Comparison of ENCODE assay signal across 8 mouse cellular contexts in the genomic region with DNA sequence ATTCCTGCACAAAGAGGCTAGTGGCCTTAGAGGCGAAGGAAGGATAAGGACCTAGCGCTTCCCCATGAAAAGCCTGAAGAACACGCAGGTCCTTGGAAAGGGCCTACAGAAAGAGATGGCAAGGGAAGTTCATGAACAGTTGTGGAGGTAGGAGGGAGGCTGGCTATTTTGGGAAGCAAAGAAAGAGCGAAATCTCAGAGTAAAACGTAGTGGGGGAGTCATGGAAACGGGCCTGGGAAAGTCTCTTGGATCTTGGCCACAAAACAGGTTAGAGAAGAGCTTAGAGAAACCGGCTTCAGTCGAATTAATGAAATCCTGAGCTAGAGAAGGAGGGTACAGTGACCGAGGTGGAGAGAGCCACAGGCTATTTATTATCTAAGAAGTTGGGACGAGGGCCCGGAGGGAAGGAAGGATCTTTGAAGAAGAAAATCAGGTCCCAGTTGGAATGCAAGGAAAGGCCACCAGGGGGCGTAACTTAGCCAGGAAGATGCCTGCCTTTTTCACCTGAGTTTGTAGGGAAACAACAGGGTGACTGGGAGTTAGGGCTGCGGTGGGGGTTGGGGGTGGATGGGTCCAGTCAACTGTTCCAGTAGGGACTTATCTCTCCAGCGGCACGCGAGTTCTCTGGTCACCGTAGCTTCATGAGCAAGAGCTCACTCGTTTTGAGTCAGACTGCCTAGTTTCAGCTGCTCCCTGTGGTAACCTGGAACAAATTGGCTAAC. TPM values are rescaled to one million over a fixed set of nuclear protein-coding genes. Genes with fewer than 3 reads are reported as not detected.
DNase-seq lines count a peak whose midpoint lies in the region; ATAC-seq and TF ChIP-seq lines count a peak whose summit lies in the region.

No protein-coding gene starts in this region.

- 28% methylated on average over 18 of the region's 18 CpGs for WGBS in forebrain, embryonic 16.5 days
- WGBS in lung, postnatal 0 days = 23% methylated on average over 18 of the region's 18 CpGs

- H3K9ac ChIP-seq in MEL (ENCODE audit: control insufficient read depth, low read depth, low read length, poor library complexity, severe bottlenecking) = peak overlapping the region; percentile 53
- H3K9ac ChIP-seq in forebrain, embryonic 16.5 days (replicated peaks; ENCODE audit: low read depth, low read length) = peak overlapping the region; percentile 50
- no peak overlapping the region for H3K9ac ChIP-seq in lung, postnatal 0 days (replicated peaks; ENCODE audit: low read depth)

- peak; percentile 87 for DNase-seq in MEL (ENCODE audit: low read depth, low spot score)
- peak; percentile 81 for DNase-seq in cerebellum, adult 11-12 months
- DNase-seq in heart, postnatal 36 days = peak; percentile 78 to 87
- peak; percentile 69 for DNase-seq in layer of hippocampus, adult 9-10 months (ENCODE audit: low spot score)
- DNase-seq in lung, postnatal 0 days (ENCODE audit: low spot score) = peak; percentile 86
- peak; percentile 83 for DNase-seq in right cerebral cortex, adult 18-20 months
- DNase-seq in urinary bladder, postnatal 14 days (ENCODE audit: low spot score) = peak; percentile 86

- TF ChIP-seq POLR2A in MEL (IDR thresholded peaks at IDR 0.05; ENCODE audit: control insufficient read depth in 1 of 2, insufficient read depth in 1 of 2, low read depth in 1 of 2, low read length in 2 of 2, poor library complexity in 1 of 2) = no peak

- H3K36me3 ChIP-seq in MEL (ENCODE audit: control insufficient read depth in 1 of 2, insufficient read depth in 2 of 2, low read length in 2 of 2) = peaks cover 0 to 8% of the 10 kb centered on the region in 2 experiments; a peak in 2 of 4 replicates
- no peaks in the 10 kb centered on the region for H3K36me3 ChIP-seq in forebrain, embryonic 16.5 days (ENCODE audit: control insufficient read depth, insufficient read depth)
- no peaks in the 10 kb centered on the region for H3K36me3 ChIP-seq in lung, postnatal 0 days (ENCODE audit: insufficient read depth, low read length)

- peak; percentile 90 for TF ChIP-seq RAD21 in MEL (IDR thresholded peaks at IDR 0.05; ENCODE audit: low read depth, low read length)

- no peak for TF ChIP-seq EP300 in MEL (IDR thresholded peaks at IDR 0.05; ENCODE audit: low read depth in 1 of 2, low read length in 2 of 2)
- TF ChIP-seq EP300 in lung, postnatal 0 days (IDR thresholded peaks at IDR 0.05) = no peak

- ATAC-seq in forebrain, embryonic 16.5 days = no peak
- no peak for ATAC-seq in lung, postnatal 0 days

- intact Hi-C loops in heart, postnatal 36 days (cut with DNase I) = loop anchor here (2.0 to 5.0 kb wide), 6 partner anchors 76 to 491 kb away; partner anchors contain the start of gene Adsl

- H3K27ac ChIP-seq in MEL (ENCODE audit: control insufficient read depth, low read depth, low read length) = peak overlapping the region; percentile 52
- no peak overlapping the region for H3K27ac ChIP-seq in forebrain, embryonic 16.5 days (ENCODE audit: low read length)
- 0 out of 2 replicates have a peak overlapping the region, but pooled peaks have one; percentile 28 for H3K27ac ChIP-seq in lung, postnatal 0 days (ENCODE audit: low read length)

- H3K9me3 ChIP-seq in MEL (replicated peaks; ENCODE audit: insufficient read depth, low read length) = no peaks in the 10 kb centered on the region
- H3K9me3 ChIP-seq in forebrain, embryonic 16.5 days (ENCODE audit: control insufficient read depth, low read length) = no peaks in the 10 kb centered on the region
- no peaks in the 10 kb centered on the region for H3K9me3 ChIP-seq in lung, postnatal 0 days (ENCODE audit: low read length)

- peak; percentile 85 to 95 (median 88) for TF ChIP-seq CTCF in MEL (IDR thresholded peaks at IDR 0.05 in 2 of 3, conservative IDR thresholded peaks at IDR 0.05 in 1 of 3; ENCODE audit: control insufficient read depth in 1 of 3, insufficient read depth in 1 of 3, low read depth in 2 of 3, low read length in 3 of 3, poor library complexity in 1 of 3, severe bottlenecking in 1 of 3)
- TF ChIP-seq CTCF in lung, postnatal 0 days (IDR thresholded peaks at IDR 0.05) = peak; percentile 89

- H3K4me1 ChIP-seq in MEL (ENCODE audit: control insufficient read depth in 1 of 2, insufficient read depth in 2 of 2, low read length in 2 of 2) = peaks cover 0 to 7% of the 10 kb centered on the region in 2 experiments; a peak in 2 of 4 replicates
- H3K4me1 ChIP-seq in forebrain, embryonic 16.5 days (replicated peaks; ENCODE audit: control insufficient read depth, insufficient read depth, low read length) = peaks cover 25% of the 10 kb centered on the region
- peaks cover 5% of the 10 kb centered on the region; the same call in 1 of the 2 replicates for H3K4me1 ChIP-seq in lung, postnatal 0 days (ENCODE audit: insufficient read depth, low read depth, low read length)

- no peaks in the 10 kb centered on the region for H3K27me3 ChIP-seq in MEL (ENCODE audit: control insufficient read depth in 1 of 2, insufficient read depth in 2 of 2, low read length in 2 of 2)
- no peaks in the 10 kb centered on the region for H3K27me3 ChIP-seq in forebrain, embryonic 16.5 days (replicated peaks; ENCODE audit: control insufficient read depth, insufficient read depth, low read length)
- H3K27me3 ChIP-seq in lung, postnatal 0 days (replicated peaks; ENCODE audit: insufficient read depth, low read length) = no peaks in the 10 kb centered on the region

- peak overlapping the region; percentile 54 to 68 for H3K4me3 ChIP-seq in MEL (ENCODE audit: control insufficient read depth in 1 of 2, insufficient read depth in 1 of 2, low read depth in 2 of 2, low read length in 2 of 2)
- peak overlapping the region; percentile 36 for H3K4me3 ChIP-seq in forebrain, embryonic 16.5 days (replicated peaks; ENCODE audit: low read length)
- 0 out of 2 replicates have a peak overlapping the region, but pooled peaks have one; percentile 16 for H3K4me3 ChIP-seq in lung, postnatal 0 days (ENCODE audit: low read depth, low read length)

- H3K79me2 ChIP-seq in MEL (ENCODE audit: control insufficient read depth, insufficient read depth, low read length, poor library complexity) = no peaks in the 10 kb centered on the region; the same call in 1 of the 2 replicates

- peak overlapping the region; percentile 58 for H3K4me2 ChIP-seq in forebrain, embryonic 16.5 days (ENCODE audit: low read length)
- peak overlapping the region; percentile 54 for H3K4me2 ChIP-seq in lung, postnatal 0 days (replicated peaks; ENCODE audit: low read depth, low read length)

TF ChIP-seq in MEL, 35 proteins besides CTCF, POLR2A, EP300 and RAD21:
- TF ChIP-seq ZC3H11A (IDR thresholded peaks at IDR 0.05; ENCODE audit: low read depth, low read length) (peak; percentile 96), E2F4 (IDR thresholded peaks at IDR 0.05; ENCODE audit: borderline replicate concordance, low read depth, low read length) (no peak), KAT2A (conservative IDR thresholded peaks at IDR 0.05; ENCODE audit: low read depth, low read length) (no peak), SIN3A (IDR thresholded peaks at IDR 0.05; ENCODE audit: low read length) (0 out of 2 replicates have a peak, but pooled peaks have one; percentile 53), SMC3 (IDR thresholded peaks at IDR 0.05; ENCODE audit: low read depth, low read length) (peak; percentile 98), NELFE (IDR thresholded peaks at IDR 0.05; ENCODE audit: low read depth, low read length) (no peak), BHLHE40 (IDR thresholded peaks at IDR 0.05; ENCODE audit: borderline replicate concordance, low read depth, low read length) (peak; percentile 59; the same call in 1 of the 2 replicates), JUND (IDR thresholded peaks at IDR 0.05; ENCODE audit: low read depth, low read length) (no peak), USF1 (IDR thresholded peaks at IDR 0.05; ENCODE audit: low read depth, low read length) (no peak), ZNF384 (IDR thresholded peaks at IDR 0.05; ENCODE audit: low read depth, low read length) (0 out of 2 replicates have a peak, but pooled peaks have one; percentile 4), CHD1 (IDR thresholded peaks at IDR 0.05; ENCODE audit: low read depth, low read length) (no peak), POLR2AphosphoS5 (IDR thresholded peaks at IDR 0.05; ENCODE audit: borderline replicate concordance, low read depth, low read length) (no peak), RCOR1 (IDR thresholded peaks at IDR 0.05; ENCODE audit: low read depth, low read length) (no peak), MXI1 (IDR thresholded peaks at IDR 0.05; ENCODE audit: low read depth, low read length) (no peak; the same call in 1 of the 2 replicates), GABPA (IDR thresholded peaks at IDR 0.05; ENCODE audit: low read depth, low read length) (no peak)
TF ChIP-seq in MEL: peak in this region for 5.

RNA-seq across cellular contexts. Expression of gene Tnrc6b, which starts 5.1 kb away (rescaled TPM):
- 8.0 and 8.2 TPM in 2 replicates for total RNA-seq in MEL (2012; rRNA removed)
- polyA plus RNA-seq in MEL (2012; ENCODE audit: insufficient read depth in 1 of 2, insufficient read length in 2 of 2, low read depth in 1 of 2, low replicate concordance in 2 of 2, missing spikeins in 1 of 2) = 10 to 100 TPM in 1 of 2 experiments, 1 to 10 TPM in 1; 7.8 to 13.9 TPM
- polyA plus RNA-seq in forebrain, embryonic 16.5 days (2015; fragmentation: Nextera tagmentation; extraction: Ambion mirVana) = 30.2 and 41.6 TPM in 2 replicates
- total RNA-seq in heart, postnatal 36 days (2021) = 10 to 100 TPM; 42.3 to 53.3 TPM
- polyA plus RNA-seq in lung, postnatal 0 days (2015; fragmentation: Nextera tagmentation; extraction: Ambion mirVana) = 10.1 and 11.7 TPM in 2 replicates

RNA-seq across cellular contexts. Expression of gene Fam83f, which starts 34.3 kb away (rescaled TPM):
- total RNA-seq in MEL (2012; rRNA removed) = not detected in 2 replicates
- not detected for polyA plus RNA-seq in MEL (2012; ENCODE audit: insufficient read depth in 1 of 2, insufficient read length in 2 of 2, low read depth in 1 of 2, low replicate concordance in 2 of 2, missing spikeins in 1 of 2)
- 0.12 TPM in 1 of 2 replicates, not detected in the other for polyA plus RNA-seq in forebrain, embryonic 16.5 days (2015; fragmentation: Nextera tagmentation; extraction: Ambion mirVana)
- under 1 TPM in 1 of 2 experiments, not detected in 1; 0.17 TPM for total RNA-seq in heart, postnatal 36 days (2021)
- polyA plus RNA-seq in lung, postnatal 0 days (2015; fragmentation: Nextera tagmentation; extraction: Ambion mirVana) = 0.73 and 0.80 TPM in 2 replicates
